Mouse (Mus musculus) adrenal gland, adult 8-10 months (tissue): Measurements from ENCODE around the gene Ly6g6e. TPM values are rescaled to one million over a fixed set of nuclear protein-coding genes. Genes with fewer than 3 reads are reported as not detected.

ENCODE experiments used
- total RNA-seq, 4 experiments: library from RNA; stranded (reverse); gene quantifications; 2 replicates each; pipeline ENCODE4 v1.2.4; 2022

Ly6g6e gene
- total RNA-seq, 4 experiments from 2014 or later, result not detected

Other genes with a start within 250 kb of the Ly6g6e start
- gene Stk19, start 240.0 kb upstream of the Ly6g6e start, total RNA-seq, result 10 to 100 TPM; 43.2 to 75.9 (median 64.6) TPM
- 10 to 100 TPM; 48.2 to 76.5 (median 67.0) TPM for gene Dxo, start 239.9 kb upstream of the Ly6g6e start, total RNA-seq
- gene Skiv2l, start 226.7 kb upstream of the Ly6g6e start, total RNA-seq, result 10 to 100 TPM; 67.2 to 85.0 (median 83.5) TPM
- 10 to 100 TPM; 41.7 to 59.8 (median 53.8) TPM for gene Nelfe, start 226.5 kb upstream of the Ly6g6e start, total RNA-seq
- 10 to 100 TPM in 3 of 4 experiments, 1 to 10 TPM in 1; 9.5 to 29.5 (median 17.1) TPM for gene Cfb, start 214.4 kb upstream of the Ly6g6e start, total RNA-seq
- gene Zbtb12, start 197.4 kb upstream of the Ly6g6e start, total RNA-seq, result 10 to 100 TPM; 15.0 to 21.0 (median 18.0) TPM
- gene Gm20547, start 194.9 kb upstream of the Ly6g6e start, total RNA-seq, result under 1 TPM in 1 of 4 experiments, not detected in 3; 0.89 TPM
- 100 to 1,000 TPM in 3 of 4 experiments, 10 to 100 TPM in 1; 86.8 to 164 (median 129) TPM for gene C2, start 178.6 kb upstream of the Ly6g6e start, total RNA-seq
- gene Ehmt2, start 178.4 kb upstream of the Ly6g6e start, total RNA-seq, result 100 to 1,000 TPM; 148 to 179 (median 173) TPM
- gene Slc44a4, start 162.4 kb upstream of the Ly6g6e start, total RNA-seq, result 1 to 10 TPM in 2 of 4 experiments, under 1 TPM in 2; 0.73 to 1.8 (median 1.1) TPM
- gene Neu1, start 145.6 kb upstream of the Ly6g6e start, total RNA-seq, result 10 to 100 TPM; 27.3 to 39.4 (median 28.1) TPM
- gene Hspa1b, start 117.7 kb upstream of the Ly6g6e start, total RNA-seq, result 100 to 1,000 TPM in 1 of 4 experiments, 10 to 100 TPM in 3; 24.5 to 115 (median 36.0) TPM
- gene Gm20481, start 107.0 kb upstream of the Ly6g6e start, total RNA-seq, result under 1 TPM in 1 of 4 experiments, not detected in 3; 0.73 TPM
- gene Hspa1a, start 104.7 kb upstream of the Ly6g6e start, total RNA-seq, result 10 to 100 TPM; 11.9 to 35.8 (median 14.4) TPM
- gene Hspa1l, start 104.2 kb upstream of the Ly6g6e start, total RNA-seq, result under 1 TPM; 0.14 to 0.25 (median 0.17) TPM
- 10 to 100 TPM; 28.2 to 35.4 (median 30.1) TPM for gene Lsm2, start 95.0 kb upstream of the Ly6g6e start, total RNA-seq
- gene Vars, start 75.9 kb upstream of the Ly6g6e start, total RNA-seq, result 10 to 100 TPM; 57.9 to 76.0 (median 67.7) TPM
- gene Vwa7, start 60.3 kb upstream of the Ly6g6e start, total RNA-seq, result 1 to 10 TPM in 2 of 4 experiments, under 1 TPM in 2; 0.75 to 1.8 (median 1.2) TPM
- 1 to 10 TPM in 2 of 4 experiments, under 1 TPM in 2; 0.91 to 2.8 (median 0.99) TPM for gene Sapcd1, start 48.9 kb upstream of the Ly6g6e start, total RNA-seq
- 1 to 10 TPM in 3 of 4 experiments, under 1 TPM in 1; 0.73 to 4.0 (median 2.2) TPM for gene Msh5, start 30.2 kb upstream of the Ly6g6e start, total RNA-seq
- gene Clic1, start 26.9 kb upstream of the Ly6g6e start, total RNA-seq, result 100 to 1,000 TPM in 2 of 4 experiments, 10 to 100 TPM in 2; 83.2 to 134 (median 113) TPM
- gene Ddah2, start 17.9 kb upstream of the Ly6g6e start, total RNA-seq, result 10 to 100 TPM; 12.4 to 29.5 (median 21.6) TPM
- gene Ly6g6c, start 11.5 kb upstream of the Ly6g6e start, total RNA-seq, result not detected
- not detected for gene Mpig6b, start 10.7 kb upstream of the Ly6g6e start, total RNA-seq
- gene Ly6g6d, start 1.2 kb downstream of the Ly6g6e start, total RNA-seq, result under 1 TPM in 2 of 4 experiments, not detected in 2; 0.46 to 0.68 TPM
- not detected for gene Ly6g6f, start 8.7 kb downstream of the Ly6g6e start, total RNA-seq
- 100 to 1,000 TPM in 2 of 4 experiments, 10 to 100 TPM in 2; 79.4 to 124 (median 103) TPM for gene Abhd16a, start 12.4 kb downstream of the Ly6g6e start, total RNA-seq
- not detected for gene Ly6g5c, start 31.4 kb downstream of the Ly6g6e start, total RNA-seq
- gene Ly6g5b, start 38.5 kb downstream of the Ly6g6e start, total RNA-seq, result under 1 TPM in 3 of 4 experiments, not detected in 1; 0.38 to 0.91 (median 0.40) TPM
- 10 to 100 TPM; 12.6 to 17.9 (median 14.5) TPM for gene Gpank1, start 44.6 kb downstream of the Ly6g6e start, total RNA-seq
- 100 to 1,000 TPM; 196 to 224 (median 222) TPM for gene Csnk2b, start 45.2 kb downstream of the Ly6g6e start, total RNA-seq
- gene D17H6S53E, start 49.5 kb downstream of the Ly6g6e start, total RNA-seq, result 10 to 100 TPM; 29.3 to 41.2 (median 39.6) TPM
- under 1 TPM in 2 of 4 experiments, not detected in 2; 0.28 to 0.32 TPM for gene Apom, start 55.1 kb downstream of the Ly6g6e start, total RNA-seq
- gene Bag6, start 58.3 kb downstream of the Ly6g6e start, total RNA-seq, result 100 to 1,000 TPM; 354 to 477 (median 417) TPM
- 100 to 1,000 TPM; 241 to 340 (median 274) TPM for gene Prrc2a, start 88.0 kb downstream of the Ly6g6e start, total RNA-seq
- gene Aif1, start 99.2 kb downstream of the Ly6g6e start, total RNA-seq, result 10 to 100 TPM in 2 of 4 experiments, 1 to 10 TPM in 2; 5.5 to 14.5 (median 10.5) TPM
- 10 to 100 TPM in 1 of 4 experiments, 1 to 10 TPM in 3; 4.7 to 11.3 (median 8.2) TPM for gene Lst1, start 111.5 kb downstream of the Ly6g6e start, total RNA-seq
- 10 to 100 TPM in 1 of 4 experiments, 1 to 10 TPM in 3; 1.3 to 10.3 (median 4.5) TPM for gene Ltb, start 117.5 kb downstream of the Ly6g6e start, total RNA-seq
- gene Tnf, start 125.1 kb downstream of the Ly6g6e start, total RNA-seq, result 1 to 10 TPM in 2 of 4 experiments, under 1 TPM in 2; 0.56 to 2.2 (median 0.89) TPM
- 1 to 10 TPM in 1 of 4 experiments, under 1 TPM in 3; 0.28 to 1.1 (median 0.63) TPM for gene Lta, start 128.4 kb downstream of the Ly6g6e start, total RNA-seq
- gene Gm16181, start 143.9 kb downstream of the Ly6g6e start, total RNA-seq, result not detected
- 10 to 100 TPM in 1 of 4 experiments, 1 to 10 TPM in 3; 5.5 to 12.1 (median 7.4) TPM for gene Atp6v1g2, start 156.8 kb downstream of the Ly6g6e start, total RNA-seq
- 10 to 100 TPM; 17.4 to 20.2 (median 19.8) TPM for gene Nfkbil1, start 158.9 kb downstream of the Ly6g6e start, total RNA-seq
- gene Ddx39b, start 164.8 kb downstream of the Ly6g6e start, total RNA-seq, result 100 to 1,000 TPM; 181 to 239 (median 202) TPM
- 100 to 1,000 TPM; 209 to 349 (median 279) TPM for gene H2-D1, start 185.8 kb downstream of the Ly6g6e start, total RNA-seq
- 1 to 10 TPM; 3.6 to 5.8 (median 4.6) TPM for gene H2-Q1, start 243.5 kb downstream of the Ly6g6e start, total RNA-seq